25 mouse cellular contexts compared by ENCODE assay signal in the genomic region with DNA sequence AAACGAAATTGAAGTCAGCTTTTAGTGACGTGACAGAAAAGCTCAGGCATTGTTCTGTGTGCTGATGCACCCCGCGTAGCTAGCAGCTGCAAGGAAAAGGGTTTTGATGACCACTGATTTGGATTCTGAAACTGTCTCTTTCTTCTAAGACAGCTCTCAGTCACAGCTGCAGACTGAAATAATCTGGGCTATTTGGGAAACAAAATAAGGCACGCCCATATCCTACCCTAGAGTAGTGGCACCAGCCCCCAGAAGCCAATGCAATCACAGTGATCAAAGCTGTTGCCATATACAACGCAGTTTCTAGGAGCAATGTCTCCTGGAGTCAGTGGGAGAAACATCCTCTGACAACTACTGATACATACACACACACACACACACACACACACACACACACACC.
DNase-seq lines count a peak whose midpoint lies in the region; ATAC-seq and TF ChIP-seq lines count a peak whose summit lies in the region.
"Had no signal": no experiment of that assay in that cellular context is flagged by ENCODE, and none has a peak within 500 bp of the region (broad histone marks: within the 10 kb centered on the region; RNA-seq: fewer than 3 reads in every experiment).

No protein-coding gene starts in this region.

- WGBS in forebrain, embryonic 14.5 days, result 68% methylated on average over 6 of the region's 6 CpGs
- 82% methylated on average over 6 of the region's 6 CpGs for WGBS in forebrain, embryonic 10.5 days

- H3K9me3 ChIP-seq in forebrain, embryonic 14.5 days (replicated peaks; ENCODE audit: control insufficient read depth, low read length), result no peaks in the 10 kb centered on the region
- no peaks in the 10 kb centered on the region for H3K9me3 ChIP-seq in forebrain, embryonic 10.5 days
- peaks cover 3% of the 10 kb centered on the region for H3K9me3 ChIP-seq in CH12.LX (replicated peaks; ENCODE audit: low read length)
- H3K9me3 ChIP-seq: heart, embryonic 12.5 days; heart, embryonic 15.5 days; hindbrain, embryonic 10.5 days; hindbrain, embryonic 13.5 days; intestine, embryonic 15.5 days had no signal

- ATAC-seq in forebrain, embryonic 14.5 days, result 0 out of 2 replicates have a peak, but pooled peaks have one; percentile 40
- ATAC-seq: hindbrain, embryonic 16.5 days; intestine, embryonic 15.5 days had no signal

- H3K79me2 ChIP-seq in CH12.LX (replicated peaks; ENCODE audit: control insufficient read depth, extremely low read depth, insufficient read depth, poor library complexity, severe bottlenecking) (no peaks in the 10 kb centered on the region), myocyte (ENCODE audit: control insufficient read depth, insufficient read depth) (no peaks in the 10 kb centered on the region)

- no peak overlapping the region for H3K9ac ChIP-seq in forebrain, embryonic 14.5 days (ENCODE audit: low read length)
- H3K9ac ChIP-seq in CH12.LX (ENCODE audit: insufficient read depth, low read depth), result no peak overlapping the region
- H3K9ac ChIP-seq: heart, embryonic 12.5 days; heart, embryonic 15.5 days; hindbrain, embryonic 13.5 days; intestine, embryonic 15.5 days had no signal

- H3K4me2 ChIP-seq in forebrain, embryonic 14.5 days (ENCODE audit: low read length), result no peak overlapping the region
- H3K4me2 ChIP-seq in CH12.LX (ENCODE audit: insufficient read depth, low read depth, poor library complexity, severe bottlenecking) (no peak overlapping the region), myocyte (ENCODE audit: low read depth) (no peak overlapping the region)
- H3K4me2 ChIP-seq: heart, embryonic 12.5 days; heart, embryonic 15.5 days; hindbrain, embryonic 13.5 days; intestine, embryonic 15.5 days had no signal

- H3K36me3 ChIP-seq in forebrain, embryonic 14.5 days (ENCODE audit: control insufficient read depth, insufficient read depth, low read length), result no peaks in the 10 kb centered on the region
- no peaks in the 10 kb centered on the region for H3K36me3 ChIP-seq in forebrain, embryonic 10.5 days (replicated peaks)
- H3K36me3 ChIP-seq in CH12.LX (replicated peaks in 1 of 2; ENCODE audit: control insufficient read depth in 1 of 2, insufficient read depth in 1 of 2, low read length in 1 of 2) (no peaks in the 10 kb centered on the region), myocyte (ENCODE audit: control insufficient read depth, insufficient read depth) (no peaks in the 10 kb centered on the region)
- H3K36me3 ChIP-seq: heart, embryonic 12.5 days; heart, embryonic 15.5 days; hindbrain, embryonic 10.5 days; hindbrain, embryonic 13.5 days; intestine, embryonic 15.5 days had no signal

- H3K4me3 ChIP-seq in forebrain, embryonic 14.5 days (ENCODE audit: low read depth, low read length), result no peak overlapping the region
- H3K4me3 ChIP-seq in forebrain, embryonic 10.5 days, result no peak overlapping the region
- H3K4me3 ChIP-seq in CH12.LX (replicated peaks in 1 of 3; ENCODE audit: low read depth in 2 of 3, low read length in 2 of 3, poor library complexity in 1 of 3) (no peak overlapping the region), myocyte (no peak overlapping the region)
- H3K4me3 ChIP-seq: heart, embryonic 12.5 days; heart, embryonic 15.5 days; hindbrain, embryonic 10.5 days; hindbrain, embryonic 13.5 days; intestine, embryonic 15.5 days had no signal

- no peak for TF ChIP-seq POLR2A in CH12.LX (IDR thresholded peaks at IDR 0.05; ENCODE audit: low read depth, low read length)
- TF ChIP-seq POLR2A in brain, embryonic 14.5 days (IDR thresholded peaks at IDR 0.05; ENCODE audit: borderline replicate concordance, extremely low read depth, insufficient read depth, insufficient read length, poor library complexity, severe bottlenecking), result no peak
- TF ChIP-seq POLR2A in myocyte (IDR thresholded peaks at IDR 0.05; ENCODE audit: insufficient read length, low read depth), result no peak

- peak; percentile 39 for DNase-seq in forebrain, embryonic 14.5 days (ENCODE audit: low spot score)
- no peak for DNase-seq in forebrain, embryonic 10.5 days (ENCODE audit: extremely low spot score, low spot score)
- no peak for DNase-seq in CH12.LX (ENCODE audit: extremely low read depth)
- peak; percentile 38 for DNase-seq in brain, embryonic 14.5 days (ENCODE audit: low read depth)
- DNase-seq in adrenal gland, postnatal 25 days, result no peak
- DNase-seq in cerebellum, adult 18-20 months, result no peak
- DNase-seq: adrenal gland, adult 2 months; adrenal gland, postnatal 14 days; B cell, adult 2 months; cerebellum, adult 11 months; cerebellum, adult 8-10 months; cerebellum, postnatal 14 days; gastrocnemius, postnatal 25 days; heart, adult 18-20 months; heart, postnatal 10 days; heart, postnatal 36 days; kidney, adult 11 months; kidney, adult 8-10 months had no signal

- TF ChIP-seq EP300 in CH12.LX (IDR thresholded peaks at IDR 0.05; ENCODE audit: low read length), result 0 out of 2 replicates have a peak, but pooled peaks have one; percentile 17

- H3K27ac ChIP-seq in forebrain, embryonic 14.5 days (ENCODE audit: low read depth, low read length), result no peak overlapping the region
- H3K27ac ChIP-seq in forebrain, embryonic 10.5 days, result no peak overlapping the region
- no peak overlapping the region for H3K27ac ChIP-seq in CH12.LX (ENCODE audit: insufficient read depth, low read depth)
- H3K27ac ChIP-seq: heart, embryonic 15.5 days; hindbrain, embryonic 10.5 days; hindbrain, embryonic 13.5 days; intestine, embryonic 15.5 days had no signal

- dilution Hi-C loops in CH12.LX (cut with MboI; ENCODE audit: extremely low pct_ligation_motif_present, extremely low pct_unique_long_range_greater_than_20kb, low sequenced_read_pairs), result no loop called here

- no peaks in the 10 kb centered on the region for H3K27me3 ChIP-seq in forebrain, embryonic 14.5 days (replicated peaks; ENCODE audit: control insufficient read depth, insufficient read depth, low read length)
- no peaks in the 10 kb centered on the region for H3K27me3 ChIP-seq in forebrain, embryonic 10.5 days (ENCODE audit: poor library complexity, severe bottlenecking)
- H3K27me3 ChIP-seq in CH12.LX (replicated peaks) (no peaks in the 10 kb centered on the region), myocyte (ENCODE audit: control insufficient read depth, insufficient read depth, insufficient read length) (no peaks in the 10 kb centered on the region)
- H3K27me3 ChIP-seq: heart, embryonic 12.5 days; heart, embryonic 15.5 days; hindbrain, embryonic 13.5 days; intestine, embryonic 15.5 days had no signal

- no peak for TF ChIP-seq CTCF in CH12.LX (conservative IDR thresholded peaks at IDR 0.05 in 1 of 2, IDR thresholded peaks at IDR 0.05 in 1 of 2; ENCODE audit: low read depth in 2 of 2, low read length in 2 of 2)
- no peak for TF ChIP-seq CTCF in brain, embryonic 14.5 days (IDR thresholded peaks at IDR 0.05; ENCODE audit: borderline replicate concordance, extremely low read depth, insufficient read depth, insufficient read length)

- TF ChIP-seq RAD21 in CH12.LX (IDR thresholded peaks at IDR 0.05; ENCODE audit: low read depth, low read length), result no peak

- no peaks in the 10 kb centered on the region for H3K4me1 ChIP-seq in forebrain, embryonic 14.5 days (ENCODE audit: control insufficient read depth, insufficient read depth, low read length)
- H3K4me1 ChIP-seq in forebrain, embryonic 10.5 days, result no peaks in the 10 kb centered on the region
- peaks cover 0 to 5% of the 10 kb centered on the region in 2 experiments; a peak in 1 of 4 replicates for H3K4me1 ChIP-seq in CH12.LX (ENCODE audit: control insufficient read depth in 1 of 2, insufficient read depth in 2 of 2)
- H3K4me1 ChIP-seq: heart, embryonic 12.5 days; heart, embryonic 15.5 days; hindbrain, embryonic 10.5 days; hindbrain, embryonic 13.5 days; intestine, embryonic 15.5 days had no signal

- in situ Hi-C loops in CH12.LX (cut with MboI; ENCODE audit: low pct_ligation_motif_present, low pct_unique_long_range_greater_than_20kb, low sequenced_read_pairs), result no loop called here

- no peak overlapping the region for H3ac ChIP-seq in myocyte (ENCODE audit: control insufficient read depth, insufficient read length)

TF ChIP-seq in CH12.LX, 34 proteins besides CTCF, POLR2A, EP300 and RAD21 (continues in another document):
- TF ChIP-seq GABPA (IDR thresholded peaks at IDR 0.05; ENCODE audit: insufficient replicate concordance, low read depth, low read length) (no peak), ETS1 (conservative IDR thresholded peaks at IDR 0.05; ENCODE audit: low read depth, low read length) (no peak), MAZ (IDR thresholded peaks at IDR 0.05; ENCODE audit: low read depth, low read length) (no peak), JUND (conservative IDR thresholded peaks at IDR 0.05; ENCODE audit: low read depth, low read length) (no peak), MYC (IDR thresholded peaks at IDR 0.05; ENCODE audit: low read depth, low read length) (no peak), ZC3H11A (IDR thresholded peaks at IDR 0.05; ENCODE audit: low read depth, low read length) (no peak), ZKSCAN1 (IDR thresholded peaks at IDR 0.05; ENCODE audit: borderline replicate concordance, low read depth, low read length) (no peak), RCOR1 (conservative IDR thresholded peaks at IDR 0.05; ENCODE audit: low read depth, low read length) (no peak), E2F4 (IDR thresholded peaks at IDR 0.05; ENCODE audit: insufficient replicate concordance, low read depth, low read length) (no peak), USF1 (IDR thresholded peaks at IDR 0.05; ENCODE audit: low read depth, low read length) (no peak), CHD1 (IDR thresholded peaks at IDR 0.05; ENCODE audit: low read depth, low read length) (no peak), BHLHE40 (IDR thresholded peaks at IDR 0.05; ENCODE audit: low read depth, low read length) (no peak)

TF ChIP-seq in myocyte, 11 proteins besides CTCF, POLR2A, EP300 and RAD21:
- TF ChIP-seq MYOD1 (IDR thresholded peaks at IDR 0.05; ENCODE audit: control insufficient read depth in 1 of 3, insufficient read length in 2 of 3, low read depth in 2 of 3), result peak in 2 of 3 experiments; percentile 6 to 14
- no peak for TF ChIP-seq REST (IDR thresholded peaks at IDR 0.05; ENCODE audit: insufficient read depth, insufficient read length)
TF ChIP-seq in myocyte: peak in this region for 1.

Comparison
In these comparisons a context has a peak if more than half of its experiments do, and no peak if none do; other contexts are left out.
1. DNase-seq: peak in forebrain, embryonic 14.5 days (single experiment) and brain, embryonic 14.5 days (single experiment); none in forebrain, embryonic 10.5 days (single experiment), CH12.LX (single experiment), adrenal gland, postnatal 25 days (single experiment) and cerebellum, adult 18-20 months (0 of 2).